Mouse (Mus musculus) limb, embryonic 15.5 days (tissue): ENCODE data around the gene Grin2c. TPM values are rescaled to one million over a fixed set of nuclear protein-coding genes. Genes with fewer than 3 reads are reported as not detected.

Experiments
- ATAC-seq: fragments of 200-750 bp; cut with Nextera tagmentation; 2 replicates; pipeline ENCODE4 v1.8.0; 2017; ENCODE audit warnings: low read depth, moderate TSS enrichment; ENCODE audit not compliant: insufficient number of reproducible peaks, low FRiP score, low TSS enrichment
- H3K27ac ChIP-seq: fragments of 300-500 bp; sonication (generic); 2 replicates; pipeline ENCODE4 v1.5.1; 2015; ENCODE audit warnings: moderate library complexity, mild to moderate bottlenecking, inconsistent platforms
- H3K27me3 ChIP-seq: fragments of 300-500 bp; sonication (generic); 2 replicates; pipeline ENCODE4 v1.6.1; 2015; ENCODE audit warnings: inconsistent platforms
- H3K36me3 ChIP-seq: fragments of 300-500 bp; sonication (generic); 2 replicates; pipeline ENCODE4 v1.6.1; 2015; ENCODE audit warnings: inconsistent platforms
- H3K4me1 ChIP-seq: fragments of 300-500 bp; sonication (generic); 2 replicates; pipeline ENCODE4 v1.6.1; 2015; ENCODE audit warnings: inconsistent platforms
- H3K4me2 ChIP-seq: fragments of 300-500 bp; sonication (generic); 2 replicates; pipeline ENCODE4 v1.6.1; 2015; ENCODE audit warnings: mild to moderate bottlenecking, inconsistent platforms
- H3K4me3 ChIP-seq: fragments of 300-500 bp; sonication (generic); 2 replicates; pipeline ENCODE4 v1.5.1; 2015; ENCODE audit warnings: mild to moderate bottlenecking, inconsistent platforms
- H3K9ac ChIP-seq: fragments of 300-500 bp; sonication (generic); 2 replicates; pipeline ENCODE4 v1.6.1; 2015; ENCODE audit warnings: inconsistent platforms
- H3K9me3 ChIP-seq: fragments of 300-500 bp; sonication (generic); 2 replicates; pipeline ENCODE4 v1.6.1; 2016; ENCODE audit warnings: inconsistent platforms
- WGBS: fragments of 180-500 bp; shearing (Covaris S2); methylation state at CpG from one replicate; pipeline ENCODE4 v1.1.7; 2015; 5-methylcytosine and 5-hydroxymethylcytosine counted together
- polyA plus RNA-seq: library from polyadenylated mRNA; unstranded; fragments of >200 nt; fragmentation: Nextera tagmentation; extraction: Ambion mirVana; gene quantifications from 2 replicates; pipeline ENCODE4 v1.2.1, GENCODE M21; 2015

Gene Grin2c
- polyA plus RNA-seq, 1 experiment from 2014 or later, result 0.05 TPM

GRCm38 (mm10) chr11:115292631-115293375 is 25.8 kb upstream of the Grin2c start:
- no peak overlapping the region for H3K9ac ChIP-seq
- no peaks in the 10 kb centered on the region for H3K36me3 ChIP-seq
- peaks cover 22% of the 10 kb centered on the region for H3K27me3 ChIP-seq
- H3K4me1 ChIP-seq, result peaks cover 8% of the 10 kb centered on the region
- no peak for ATAC-seq
- WGBS, result 60% methylated on average over 14 of the region's 14 CpGs
- H3K27ac ChIP-seq, result no peak overlapping the region
- no peak overlapping the region for H3K4me3 ChIP-seq
- no peak overlapping the region for H3K4me2 ChIP-seq
- no peaks in the 10 kb centered on the region for H3K9me3 ChIP-seq

DNA sequence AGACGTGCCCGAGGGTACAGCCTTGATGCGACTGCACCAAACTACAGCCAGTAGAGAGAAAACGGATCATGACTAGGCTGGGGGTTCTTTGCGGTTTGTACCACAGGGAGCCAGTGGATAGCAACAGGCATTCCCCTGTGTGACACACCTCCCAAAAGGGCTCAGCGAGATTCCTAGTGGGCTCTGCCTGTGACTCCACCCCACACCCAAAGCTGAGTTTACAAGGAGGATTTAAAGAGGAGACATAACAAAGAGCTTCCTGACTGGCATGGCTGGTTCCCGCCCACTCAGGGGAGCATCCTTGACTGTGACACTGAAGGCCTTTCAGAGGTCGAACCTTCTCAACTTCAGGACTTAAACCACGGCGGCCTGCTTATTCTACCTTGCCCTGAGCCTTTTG is 24.5 kb upstream of the Grin2c start:
- Histone ChIP-seq H3K27me3 (peaks cover 10% of the 10 kb centered on the region), H3K4me3 (no peak overlapping the region), H3K9ac (no peak overlapping the region), H3K4me1 (no peaks in the 10 kb centered on the region), H3K36me3 (no peaks in the 10 kb centered on the region), H3K27ac (no peak overlapping the region), H3K4me2 (no peak overlapping the region), H3K9me3 (no peaks in the 10 kb centered on the region)
- WGBS, result 76% methylated on average over 10 of the region's 10 CpGs
- ATAC-seq, result no peak

- Histone ChIP-seq H3K4me3 (no peak overlapping the region), H3K9me3 (no peaks in the 10 kb centered on the region), H3K9ac (no peak overlapping the region), H3K27ac (no peak overlapping the region), H3K27me3 (peaks cover 4% of the 10 kb centered on the region), H3K4me2 (no peak overlapping the region), H3K36me3 (no peaks in the 10 kb centered on the region), H3K4me1 (no peaks in the 10 kb centered on the region)
- ATAC-seq, result no peak
- WGBS, result 62% methylated on average over 6 of the region's 6 CpGs
Observed at GRCm38 (mm10) chr11:115290919-115291318, 23.9 kb upstream of the Grin2c start.

DNA sequence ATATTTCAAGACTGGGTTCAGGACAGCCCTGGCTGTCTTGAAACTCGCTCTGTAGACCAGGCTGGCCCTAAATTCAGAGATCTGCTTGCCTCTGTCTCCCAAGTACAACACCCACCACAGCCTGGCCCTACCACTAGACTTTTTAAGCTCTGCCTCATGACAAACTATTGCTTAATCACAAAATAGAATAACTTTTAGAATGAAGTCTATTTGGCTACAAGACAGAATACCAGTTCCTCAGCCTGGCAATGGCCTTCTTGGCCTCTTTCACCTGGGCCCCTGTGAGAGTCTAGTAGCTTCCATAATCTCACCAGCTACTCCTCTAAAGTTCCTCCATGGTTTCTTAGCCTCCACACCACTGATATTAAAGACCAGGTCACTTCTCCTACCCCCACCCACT is 23.3 kb upstream of the Grin2c start:
- no peak overlapping the region for H3K9ac ChIP-seq
- whole genome bisulfite sequencing, result 84% methylated on average over 1 of the region's 1 CpGs
- H3K27ac ChIP-seq, result no peak overlapping the region
- no peaks in the 10 kb centered on the region for H3K4me1 ChIP-seq
- no peaks in the 10 kb centered on the region for H3K36me3 ChIP-seq
- no peak for ATAC-seq
- H3K9me3 ChIP-seq, result no peaks in the 10 kb centered on the region
- no peak overlapping the region for H3K4me2 ChIP-seq
- no peaks in the 10 kb centered on the region; the same call in 1 of the 2 replicates for H3K27me3 ChIP-seq
- H3K4me3 ChIP-seq, result no peak overlapping the region

DNA sequence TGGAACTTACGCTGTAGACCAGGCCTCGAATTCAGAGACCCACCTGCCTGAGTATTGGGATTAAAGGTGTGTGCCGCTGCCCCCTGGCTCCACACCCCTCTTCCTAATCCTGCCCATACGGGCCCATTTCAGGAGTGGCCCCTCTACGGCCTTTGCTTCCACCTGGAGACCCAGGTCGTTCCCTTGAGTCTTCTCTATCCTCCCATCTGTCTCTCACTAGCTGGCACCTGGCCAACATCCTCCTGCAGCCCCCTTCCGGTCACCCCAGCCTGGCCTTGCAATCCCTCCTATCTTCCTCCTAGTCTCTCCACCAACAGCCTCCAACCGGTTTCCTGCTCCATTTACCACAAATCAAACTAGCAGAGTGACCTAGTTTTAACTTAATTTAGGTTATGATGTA is 22.8 kb upstream of the Grin2c start:
- no peaks in the 10 kb centered on the region for H3K36me3 ChIP-seq
- no peaks in the 10 kb centered on the region for H3K4me1 ChIP-seq
- no peak overlapping the region for H3K9ac ChIP-seq
- H3K4me2 ChIP-seq, result no peak overlapping the region
- H3K4me3 ChIP-seq, result no peak overlapping the region
- ATAC-seq, result no peak
- 72% methylated on average over 8 of the region's 8 CpGs for WGBS
- no peaks in the 10 kb centered on the region; the same call in 1 of the 2 replicates for H3K27me3 ChIP-seq
- H3K27ac ChIP-seq, result no peak overlapping the region
- H3K9me3 ChIP-seq, result no peaks in the 10 kb centered on the region

DNA sequence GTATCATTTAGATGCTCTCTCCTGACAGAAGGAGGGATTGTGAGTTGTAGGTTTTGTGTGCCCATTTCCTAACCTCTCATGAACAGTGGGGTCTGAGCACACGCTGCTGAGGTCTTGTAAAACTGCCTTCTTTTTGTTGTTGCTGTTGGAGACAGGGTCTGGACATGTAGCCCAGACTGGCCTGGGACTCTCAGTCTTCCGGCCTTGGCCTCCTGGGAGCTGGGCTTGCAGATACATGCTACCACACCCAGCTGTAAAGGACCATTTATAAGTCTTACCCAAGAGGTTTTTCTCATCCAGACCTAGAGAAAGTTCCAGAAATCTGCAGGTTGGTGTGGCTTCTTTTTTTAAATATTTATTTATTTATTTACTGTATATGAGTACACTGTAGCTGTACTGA is 21.3 kb upstream of the Grin2c start:
- Histone ChIP-seq H3K4me1 (no peaks in the 10 kb centered on the region), H3K4me2 (no peak overlapping the region), H3K27me3 (no peaks in the 10 kb centered on the region; the same call in 1 of the 2 replicates), H3K9me3 (no peaks in the 10 kb centered on the region), H3K4me3 (no peak overlapping the region), H3K9ac (no peak overlapping the region), H3K36me3 (no peaks in the 10 kb centered on the region), H3K27ac (no peak overlapping the region)
- no peak for ATAC-seq
- 77% methylated on average over 2 of the region's 2 CpGs for WGBS

GRCm38 (mm10) chr11:115287386-115287785 is 20.3 kb upstream of the Grin2c start:
- no peak overlapping the region for H3K9ac ChIP-seq
- H3K27ac ChIP-seq, result no peak overlapping the region
- no peak for ATAC-seq
- H3K4me3 ChIP-seq, result no peak overlapping the region
- H3K36me3 ChIP-seq, result no peaks in the 10 kb centered on the region
- WGBS, result 84% methylated on average over 5 of the region's 5 CpGs
- no peaks in the 10 kb centered on the region for H3K4me1 ChIP-seq
- H3K9me3 ChIP-seq, result no peaks in the 10 kb centered on the region
- H3K27me3 ChIP-seq, result no peaks in the 10 kb centered on the region; the same call in 1 of the 2 replicates
- no peak overlapping the region for H3K4me2 ChIP-seq

DNA sequence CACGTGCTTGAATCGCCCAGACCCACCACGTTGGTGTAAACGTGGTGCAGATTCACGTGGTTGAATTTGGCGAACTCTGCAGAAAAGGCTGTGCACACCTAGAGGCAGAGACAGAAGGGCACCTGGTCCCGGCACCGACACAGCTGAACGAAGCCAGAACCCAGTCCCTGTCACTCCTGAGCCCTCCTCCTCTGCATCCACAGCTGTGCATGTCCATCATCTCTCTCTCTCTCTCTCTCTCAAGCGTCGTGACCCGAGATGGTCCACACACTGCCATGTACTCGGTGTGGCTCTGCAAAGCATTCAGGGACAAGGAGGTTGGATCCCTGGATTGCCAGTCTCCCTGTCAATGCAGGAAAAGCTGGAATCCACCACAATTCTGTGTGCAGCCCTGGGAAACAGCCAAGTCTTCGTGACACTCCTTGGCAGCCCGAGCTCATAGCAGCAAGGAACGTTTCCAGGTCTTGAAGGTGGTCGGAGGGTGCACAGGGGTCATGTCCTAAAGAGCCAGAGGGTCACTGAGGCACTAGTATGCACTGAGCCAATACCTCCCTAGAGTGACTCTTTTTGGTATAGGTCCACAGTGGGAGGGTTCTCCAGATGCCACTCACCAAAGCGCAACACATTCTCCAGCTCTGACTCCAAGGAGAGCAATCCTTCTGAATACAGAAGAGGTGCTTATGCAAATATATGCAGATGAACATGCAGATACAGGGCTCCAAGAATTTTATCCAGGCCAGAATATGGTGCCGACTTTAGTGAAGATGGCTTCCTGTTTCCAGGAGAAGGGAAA is 19.4 kb upstream of the Grin2c start:
- Histone ChIP-seq H3K36me3 (no peaks in the 10 kb centered on the region), H3K9ac (no peak overlapping the region), H3K27ac (no peak overlapping the region), H3K4me2 (no peak overlapping the region), H3K27me3 (no peaks in the 10 kb centered on the region; the same call in 1 of the 2 replicates), H3K4me3 (no peak overlapping the region), H3K9me3 (no peaks in the 10 kb centered on the region), H3K4me1 (no peaks in the 10 kb centered on the region)
- 70% methylated on average over 19 of the region's 19 CpGs for WGBS
- no peak for ATAC-seq

DNA sequence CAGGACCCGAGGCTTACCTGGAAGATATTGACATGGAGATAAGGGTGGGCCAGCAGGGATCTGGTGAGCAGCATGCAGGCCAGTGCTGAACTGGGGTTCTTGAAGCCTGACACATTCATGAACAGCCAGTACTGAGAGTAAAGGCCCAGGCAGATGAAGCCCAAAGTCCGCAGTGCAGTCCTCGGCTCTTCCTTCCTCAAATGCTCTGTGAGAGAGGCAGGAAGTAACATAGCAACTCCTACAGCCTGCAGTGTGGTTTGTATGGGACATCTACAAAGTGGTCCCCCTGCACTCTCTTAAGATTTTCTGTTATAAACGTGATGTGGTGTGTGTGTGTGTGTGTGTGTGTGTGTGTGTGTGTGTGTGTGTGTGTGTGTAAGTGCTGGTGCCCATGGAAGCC is 18.2 kb upstream of the Grin2c start:
- Histone ChIP-seq H3K36me3 (no peaks in the 10 kb centered on the region), H3K4me2 (no peak overlapping the region), H3K9ac (no peak overlapping the region), H3K9me3 (no peaks in the 10 kb centered on the region), H3K27ac (no peak overlapping the region), H3K4me3 (no peak overlapping the region), H3K4me1 (no peaks in the 10 kb centered on the region), H3K27me3 (no peaks in the 10 kb centered on the region; the same call in 1 of the 2 replicates)
- no peak for ATAC-seq
- WGBS, result 61% methylated on average over 4 of the region's 4 CpGs

- 76% methylated on average over 12 of the region's 12 CpGs for WGBS
- no peak overlapping the region for H3K27ac ChIP-seq
- H3K36me3 ChIP-seq, result no peaks in the 10 kb centered on the region
- no peak overlapping the region for H3K9ac ChIP-seq
- no peaks in the 10 kb centered on the region for H3K4me1 ChIP-seq
- H3K4me3 ChIP-seq, result no peak overlapping the region
- no peak overlapping the region for H3K4me2 ChIP-seq
- no peak for ATAC-seq
- H3K27me3 ChIP-seq, result no peaks in the 10 kb centered on the region; the same call in 1 of the 2 replicates
- no peaks in the 10 kb centered on the region for H3K9me3 ChIP-seq
Observed at GRCm38 (mm10) chr11:115283891-115284620, 17.0 kb upstream of the Grin2c start.

GRCm38 (mm10) chr11:115283486-115283765 is 16.4 kb upstream of the Grin2c start:
- 58% methylated on average over 9 of the region's 9 CpGs for WGBS
- H3K27ac ChIP-seq, result no peak overlapping the region

More at GRCm38 (mm10) chr11:115283486-115283765, 16.4 kb upstream of the Grin2c start:
- H3K9me3 ChIP-seq, result no peaks in the 10 kb centered on the region
- H3K4me1 ChIP-seq, result no peaks in the 10 kb centered on the region
- H3K9ac ChIP-seq, result no peak overlapping the region
- no peak for ATAC-seq
- H3K27me3 ChIP-seq, result no peaks in the 10 kb centered on the region; the same call in 1 of the 2 replicates
- no peaks in the 10 kb centered on the region for H3K36me3 ChIP-seq
- H3K4me3 ChIP-seq, result no peak overlapping the region
- no peak overlapping the region for H3K4me2 ChIP-seq
